Mouse (Mus musculus) hindbrain, embryonic 16.5 days (tissue): ENCODE measurements around the gene Siva1. TPM values are rescaled to one million over a fixed set of nuclear protein-coding genes. Genes with fewer than 3 reads are reported as not detected.
A peak's percentile ranks its signal among the peaks of the same experiment; 100 is the strongest.

Experiments
- ATAC-seq: fragments of 200-750 bp; cut with Nextera tagmentation; 2 replicates; pipeline ENCODE4 v1.8.0; 2017; ENCODE audit warnings: moderate TSS enrichment, moderate library complexity
- H3K27ac ChIP-seq: fragments of 300-500 bp; sonication (generic); 2 replicates; pipeline ENCODE4 v1.5.1; 2014; ENCODE audit warnings: low read depth, mild to moderate bottlenecking, control low read depth, low read length, moderate library complexity
- H3K27me3 ChIP-seq: fragments of 300-500 bp; sonication (generic); replicated peaks from 2 replicates; pipeline ENCODE4 v1.6.1; 2014; ENCODE audit warnings: low read length; ENCODE audit not compliant: control insufficient read depth, insufficient read depth
- H3K36me3 ChIP-seq: fragments of 300-500 bp; sonication (generic); 2 replicates; pipeline ENCODE4 v1.6.1; 2014; ENCODE audit warnings: mild to moderate bottlenecking, low read length, moderate library complexity, mixed read lengths; ENCODE audit not compliant: control insufficient read depth, insufficient read depth
- H3K4me1 ChIP-seq: fragments of 300-500 bp; sonication (generic); 2 replicates; pipeline ENCODE4 v1.6.1; 2014; ENCODE audit warnings: low read depth, low read length; ENCODE audit not compliant: control insufficient read depth, insufficient read depth
- H3K4me2 ChIP-seq: fragments of 300-500 bp; sonication (generic); 2 replicates; pipeline ENCODE4 v1.6.1; 2014; ENCODE audit warnings: mild to moderate bottlenecking, low read length, control low read depth, moderate library complexity
- H3K4me3 ChIP-seq: fragments of 300-500 bp; sonication (generic); 2 replicates; pipeline ENCODE4 v1.5.1; 2014; ENCODE audit warnings: mild to moderate bottlenecking, low read length, control low read depth, moderate library complexity
- H3K9ac ChIP-seq: fragments of 300-500 bp; sonication (generic); 2 replicates; pipeline ENCODE4 v1.6.1; 2014; ENCODE audit warnings: low read depth, mild to moderate bottlenecking, control low read depth, low read length, moderate library complexity
- H3K9me3 ChIP-seq: fragments of 300-500 bp; sonication (generic); 2 replicates; pipeline ENCODE4 v1.6.1; 2014; ENCODE audit warnings: mild to moderate bottlenecking, low read length, moderate library complexity; ENCODE audit not compliant: control insufficient read depth
- WGBS: fragments of 180-500 bp; shearing (Covaris S2); extraction: QIAGEN DNeasy Blood & Tissue Kit; methylation state at CpG from one replicate; pipeline ENCODE4 v1.1.7; 2014; 5-methylcytosine and 5-hydroxymethylcytosine counted together
- polyA plus RNA-seq: library from polyadenylated mRNA; unstranded; fragments of >200 nt; fragmentation: Nextera tagmentation; extraction: Ambion mirVana; gene quantifications from 2 replicates; pipeline ENCODE4 v1.2.1, GENCODE M21; 2015

Siva1 gene
- polyA plus RNA-seq, 1 experiment from 2014 or later: 48.1 TPM

DNA sequence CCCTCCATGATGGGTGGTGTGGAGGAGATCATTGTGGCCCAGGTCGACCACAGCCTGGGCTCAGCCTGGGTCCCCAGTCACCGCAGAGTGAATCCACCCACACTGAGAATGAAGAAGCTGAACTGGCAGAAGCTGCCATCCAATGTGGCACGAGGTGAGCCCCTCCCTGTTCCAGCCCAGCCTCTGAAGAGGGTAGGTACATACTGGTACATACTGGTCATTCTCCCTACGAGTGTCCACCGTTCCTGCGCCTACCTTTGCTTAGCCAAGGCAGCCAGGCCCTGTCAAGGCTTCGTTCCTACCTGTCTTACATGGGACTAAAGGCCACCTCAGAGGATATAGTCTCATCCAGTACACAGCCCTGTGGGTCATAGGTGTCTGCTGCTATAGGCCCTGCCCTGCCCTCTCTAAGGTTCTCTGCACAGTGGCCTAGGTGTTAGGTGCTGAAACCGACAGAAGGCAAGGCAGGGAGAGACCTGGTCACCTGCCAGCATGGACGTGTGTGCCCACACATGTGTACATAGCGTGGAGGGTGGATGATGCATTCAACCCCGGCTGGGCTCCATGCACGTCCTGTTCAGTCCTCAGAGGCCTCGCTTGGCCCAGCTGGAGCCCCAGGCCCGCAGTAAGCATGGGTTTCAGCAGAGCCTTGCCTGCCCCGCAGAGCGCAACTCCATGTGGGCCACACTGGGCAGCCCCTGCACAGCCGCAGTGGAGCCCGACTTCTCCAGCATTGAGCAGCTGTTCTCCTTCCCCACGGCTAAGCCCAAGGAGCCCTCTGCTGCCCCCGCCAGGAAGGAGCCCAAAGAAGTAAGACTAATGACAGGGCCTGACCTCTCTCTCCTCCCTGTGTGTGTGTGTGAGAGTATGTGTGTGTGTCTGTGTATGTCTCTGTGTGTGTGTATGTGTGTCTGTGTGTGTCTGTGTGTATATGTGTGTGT lies 39.5 kb upstream of the Siva1 start:
- H3K4me3 ChIP-seq: no peak overlapping the region
- no peaks in the 10 kb centered on the region for H3K4me1 ChIP-seq
- H3K4me2 ChIP-seq: no peak overlapping the region
- H3K36me3 ChIP-seq: no peaks in the 10 kb centered on the region
- H3K9ac ChIP-seq: no peak overlapping the region
- 58% methylated on average over 20 of the region's 20 CpGs for WGBS
- H3K9me3 ChIP-seq: no peaks in the 10 kb centered on the region
- ATAC-seq: peak; percentile 34; the same call in 1 of the 2 replicates
- no peak overlapping the region for H3K27ac ChIP-seq
- no peaks in the 10 kb centered on the region for H3K27me3 ChIP-seq

DNA sequence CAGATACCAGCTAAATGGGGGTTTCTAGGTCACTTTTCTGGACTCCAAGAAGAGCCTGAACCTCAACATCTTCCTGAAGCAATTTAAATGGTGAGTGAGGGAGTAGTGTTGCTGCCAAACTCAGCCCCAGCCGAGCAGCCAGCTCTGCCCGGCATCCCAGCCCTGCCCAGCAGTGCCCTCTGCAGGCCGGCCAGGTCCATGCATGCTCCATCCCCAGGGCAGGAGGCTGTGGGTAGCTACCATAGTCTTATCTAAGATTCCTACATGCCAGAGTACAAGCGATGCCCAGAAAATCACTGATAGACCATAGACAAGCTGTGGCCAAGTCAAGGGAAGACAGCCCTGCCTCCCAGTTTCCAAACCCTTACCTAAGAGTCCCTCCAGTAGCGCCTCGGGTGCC lies 38.7 kb upstream of the Siva1 start:
- Histone ChIP-seq H3K4me2 (no peak overlapping the region), H3K4me1 (no peaks in the 10 kb centered on the region), H3K27ac (no peak overlapping the region), H3K9ac (no peak overlapping the region), H3K27me3 (no peaks in the 10 kb centered on the region), H3K36me3 (no peaks in the 10 kb centered on the region), H3K4me3 (no peak overlapping the region), H3K9me3 (no peaks in the 10 kb centered on the region)
- 43% methylated on average over 6 of the region's 6 CpGs for WGBS
- ATAC-seq: peak; percentile 61; the same call in 1 of the 2 replicates

DNA sequence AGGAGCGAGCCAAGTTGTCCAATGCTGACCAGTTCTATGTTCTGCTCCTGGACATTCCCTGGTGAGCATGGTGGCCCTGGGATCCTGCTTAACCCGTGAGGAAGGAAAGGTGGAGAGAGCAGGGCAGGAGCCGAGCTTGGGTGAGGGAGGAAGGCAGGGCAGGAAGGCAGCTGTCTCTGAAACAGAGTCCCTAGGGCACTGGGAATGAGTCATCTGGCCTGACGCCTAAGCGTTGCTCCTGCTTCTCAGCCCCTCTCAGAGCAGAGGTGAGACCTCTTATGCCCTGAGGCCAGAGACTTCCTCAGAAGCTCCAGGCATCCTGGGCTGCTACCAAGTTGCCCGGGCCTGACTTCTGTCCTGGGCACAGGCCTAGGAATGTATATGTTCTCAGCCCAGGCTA lies 37.5 kb upstream of the Siva1 start:
- ATAC-seq: no peak
- Histone ChIP-seq H3K4me3 (no peak overlapping the region), H3K9me3 (no peaks in the 10 kb centered on the region), H3K27ac (no peak overlapping the region), H3K27me3 (no peaks in the 10 kb centered on the region), H3K4me1 (no peaks in the 10 kb centered on the region), H3K4me2 (no peak overlapping the region), H3K36me3 (no peaks in the 10 kb centered on the region), H3K9ac (no peak overlapping the region; the same call in 1 of the 2 replicates)
- 71% methylated on average over 6 of the region's 6 CpGs for WGBS

DNA sequence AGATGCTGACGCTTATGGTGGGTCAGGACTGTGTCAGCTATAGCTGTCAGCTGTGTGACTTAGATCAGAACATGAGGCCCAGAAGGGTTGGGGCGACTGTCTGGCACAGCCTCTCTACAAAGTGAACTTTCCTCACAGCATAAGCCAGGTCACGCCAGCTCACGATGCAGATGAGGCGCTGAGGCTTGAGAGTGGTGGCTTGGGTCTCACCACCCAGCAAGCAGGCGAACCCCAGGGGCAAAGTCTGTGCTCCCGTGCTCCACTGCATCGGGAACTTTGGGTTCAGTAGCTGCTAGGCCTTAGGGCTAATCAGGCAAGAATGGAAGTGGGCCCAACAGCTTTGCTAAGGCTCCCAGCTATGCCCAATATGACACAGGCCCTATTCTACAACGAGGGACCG lies 35.4 kb upstream of the Siva1 start:
- 88% methylated on average over 10 of the region's 10 CpGs for WGBS
- H3K27ac ChIP-seq: no peak overlapping the region
- no peaks in the 10 kb centered on the region for H3K27me3 ChIP-seq
- no peak overlapping the region for H3K4me3 ChIP-seq
- ATAC-seq: no peak
- no peaks in the 10 kb centered on the region for H3K36me3 ChIP-seq
- H3K9me3 ChIP-seq: no peaks in the 10 kb centered on the region
- no peaks in the 10 kb centered on the region for H3K4me1 ChIP-seq
- no peak overlapping the region for H3K4me2 ChIP-seq
- H3K9ac ChIP-seq: no peak overlapping the region

DNA sequence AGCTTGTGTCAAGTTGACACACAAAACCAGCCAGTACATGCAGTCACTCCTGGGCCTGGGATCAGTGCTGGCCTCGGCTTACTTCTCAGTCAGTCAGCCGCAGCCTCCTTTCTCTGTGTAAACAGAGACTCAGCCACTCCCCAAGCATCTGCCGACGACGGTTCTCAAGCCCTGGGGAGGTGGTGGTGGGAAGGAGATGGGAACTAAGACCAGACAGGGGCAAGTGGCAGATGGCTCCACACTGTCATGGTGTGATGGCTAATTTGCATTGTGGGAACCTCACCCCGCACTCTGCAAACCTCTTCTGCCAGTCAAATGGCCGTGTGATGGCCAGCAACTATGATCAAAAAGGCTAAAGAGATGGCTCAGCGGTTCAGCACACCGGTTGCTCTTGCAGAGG lies 27.8 kb upstream of the Siva1 start:
- peaks cover 10% of the 10 kb centered on the region for H3K27me3 ChIP-seq
- no peaks in the 10 kb centered on the region for H3K9me3 ChIP-seq
- H3K4me1 ChIP-seq: peaks cover 8% of the 10 kb centered on the region; the same call in 1 of the 2 replicates
- 63% methylated on average over 9 of the region's 9 CpGs for WGBS
- ATAC-seq: no peak
- H3K36me3 ChIP-seq: no peaks in the 10 kb centered on the region
- no peak overlapping the region for H3K9ac ChIP-seq
- no peak overlapping the region for H3K4me2 ChIP-seq
- H3K4me3 ChIP-seq: no peak overlapping the region
- H3K27ac ChIP-seq: no peak overlapping the region

DNA sequence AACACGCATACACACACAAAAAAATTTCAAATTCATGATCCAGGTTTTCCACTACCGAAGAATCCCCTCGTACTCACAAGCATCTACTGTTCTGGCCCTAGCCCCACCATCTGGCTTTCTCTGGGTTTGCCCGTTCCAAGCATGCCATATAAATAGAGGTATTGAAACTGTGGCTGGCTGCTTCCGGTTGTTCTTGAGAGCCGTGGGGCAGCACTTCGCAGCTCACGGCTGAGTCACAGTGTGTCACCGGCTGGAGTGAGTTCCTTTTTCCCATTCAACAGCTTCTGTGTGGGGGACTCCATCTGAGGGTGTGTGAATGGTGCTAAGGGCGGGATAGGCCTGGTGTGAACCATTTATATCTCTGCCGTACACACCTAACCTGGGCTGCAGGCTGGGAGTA lies 27.3 kb upstream of the Siva1 start:
- H3K27me3 ChIP-seq: peaks cover 12% of the 10 kb centered on the region
- no peak overlapping the region for H3K4me2 ChIP-seq
- no peaks in the 10 kb centered on the region for H3K9me3 ChIP-seq
- H3K36me3 ChIP-seq: no peaks in the 10 kb centered on the region
- WGBS: 90% methylated on average over 11 of the region's 11 CpGs
- no peak for ATAC-seq
- no peak overlapping the region for H3K9ac ChIP-seq
- H3K4me1 ChIP-seq: peaks cover 8% of the 10 kb centered on the region; the same call in 1 of the 2 replicates
- H3K4me3 ChIP-seq: no peak overlapping the region
- H3K27ac ChIP-seq: no peak overlapping the region

DNA sequence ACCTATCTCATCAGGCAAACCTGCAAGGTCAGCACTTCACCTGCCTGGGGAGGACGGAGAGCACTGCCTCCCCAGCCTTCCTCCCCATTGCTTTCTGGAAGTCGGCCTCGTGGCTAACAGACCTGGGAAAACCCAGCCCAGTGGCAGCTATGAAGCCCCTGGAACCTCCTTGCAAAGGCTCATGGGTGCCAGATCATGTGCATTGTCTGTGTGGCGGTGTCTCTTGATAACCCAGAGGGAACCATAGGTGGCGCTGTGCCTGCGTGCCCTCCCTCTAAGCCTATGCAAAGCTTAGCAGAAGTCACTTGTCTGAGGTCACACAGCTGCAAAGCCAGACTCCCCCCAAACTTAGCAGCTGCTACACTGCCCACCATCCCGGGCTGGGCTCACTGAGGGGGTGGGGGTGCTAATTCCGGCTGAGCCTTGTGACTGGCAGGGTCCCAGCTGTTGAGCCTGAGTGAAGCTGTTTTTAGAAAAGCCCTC lies 26.5 kb upstream of the Siva1 start:
- 13% methylated on average over 8 of the region's 8 CpGs for WGBS
- H3K4me1 ChIP-seq: peaks cover 8% of the 10 kb centered on the region; the same call in 1 of the 2 replicates
- no peaks in the 10 kb centered on the region for H3K9me3 ChIP-seq
- no peak overlapping the region for H3K4me2 ChIP-seq
- H3K4me3 ChIP-seq: no peak overlapping the region
- H3K27me3 ChIP-seq: peaks cover 15% of the 10 kb centered on the region
- H3K27ac ChIP-seq: no peak overlapping the region
- H3K36me3 ChIP-seq: no peaks in the 10 kb centered on the region
- peak; percentile 49; the same call in 1 of the 2 replicates for ATAC-seq
- H3K9ac ChIP-seq: no peak overlapping the region

DNA sequence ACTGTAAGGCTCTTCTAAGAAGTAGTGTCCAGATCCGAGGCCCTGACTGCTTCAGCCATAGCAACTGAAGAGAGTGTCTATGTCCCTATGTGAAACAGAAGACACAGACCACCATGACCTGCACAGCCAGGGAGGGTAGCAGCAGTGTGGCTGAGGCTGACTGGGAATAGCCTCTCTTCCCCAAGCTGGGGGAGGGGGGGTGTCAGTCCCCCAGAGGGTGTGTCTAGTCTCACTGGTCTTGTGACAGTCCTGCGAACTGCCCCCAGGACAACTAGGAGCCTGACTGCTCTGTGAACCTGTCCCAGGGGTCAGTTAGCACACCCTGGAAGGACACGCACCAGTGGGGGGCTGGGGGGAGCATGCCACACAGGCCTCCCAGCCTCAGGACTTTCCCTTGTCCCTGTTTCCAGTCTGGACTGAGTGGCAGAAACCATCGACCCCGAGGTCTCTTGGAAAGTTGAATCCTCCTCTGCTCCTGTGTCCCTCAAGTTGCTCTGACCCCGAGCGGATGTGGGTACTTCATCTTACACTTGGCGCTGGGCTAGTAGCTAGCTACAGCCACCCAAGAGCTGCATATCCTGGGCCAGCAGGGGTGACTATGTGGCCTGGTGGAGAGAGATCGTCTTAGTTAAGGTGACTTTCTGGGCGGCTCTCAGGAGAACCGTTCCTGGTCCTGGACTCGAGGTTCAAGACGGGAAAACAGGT lies 25.3 kb upstream of the Siva1 start:
- peak overlapping the region; percentile 80; the same call in 1 of the 2 replicates for H3K9ac ChIP-seq
- no peaks in the 10 kb centered on the region for H3K9me3 ChIP-seq
- H3K4me1 ChIP-seq: peaks cover 8% of the 10 kb centered on the region; the same call in 1 of the 2 replicates
- peak overlapping the region; percentile 99 for H3K4me2 ChIP-seq
- 32% methylated on average over 13 of the region's 13 CpGs for WGBS
- H3K4me3 ChIP-seq: peak overlapping the region; percentile 61
- no peak overlapping the region for H3K27ac ChIP-seq
- H3K36me3 ChIP-seq: no peaks in the 10 kb centered on the region
- H3K27me3 ChIP-seq: peaks cover 15% of the 10 kb centered on the region
- ATAC-seq: no peak
